Mouse (Mus musculus) limb, embryonic 14.5 days (tissue): ENCODE measurements at regions not wholly inside any gene's neighbourhood (a gene's known extent, or its start where the extent isn't known, plus 50 kb on each side); places are given as distances from the start of the nearest gene placed in this dataset.

Source experiments
- ATAC-seq: fragments of 200-750 bp; cut with Nextera tagmentation; 2 replicates; pipeline ENCODE4 v1.8.0; 2017; ENCODE audit warnings: low read depth, moderate number of reproducible peaks, moderate TSS enrichment; ENCODE audit not compliant: low FRiP score
- DNase-seq: peaks from one replicate; pipeline ENCODE4 v3.0.0-alpha.2; 2015; ENCODE audit warnings: low spot score
- H3K27ac ChIP-seq: fragments of 300-500 bp; sonication (generic); replicated peaks from 2 replicates; pipeline ENCODE4 v1.5.1; 2014; ENCODE audit warnings: low read depth, mild to moderate bottlenecking, low read length, moderate library complexity, mixed read lengths
- H3K27me3 ChIP-seq: fragments of 300-500 bp; sonication (generic); 2 replicates; pipeline ENCODE4 v1.6.1; 2014; ENCODE audit warnings: low read length, mixed read lengths; ENCODE audit not compliant: control insufficient read depth, insufficient read depth
- H3K36me3 ChIP-seq: fragments of 300-500 bp; sonication (generic); 2 replicates; pipeline ENCODE4 v1.6.1; 2014; ENCODE audit warnings: mild to moderate bottlenecking, low read length, moderate library complexity, mixed read lengths; ENCODE audit not compliant: control insufficient read depth, insufficient read depth
- H3K4me1 ChIP-seq: fragments of 300-500 bp; sonication (generic); 2 replicates; pipeline ENCODE4 v1.6.1; 2014; ENCODE audit warnings: antibody characterized with exemption, low read length, mixed read lengths; ENCODE audit not compliant: control insufficient read depth, insufficient read depth
- H3K4me2 ChIP-seq: fragments of 300-500 bp; sonication (generic); replicated peaks from 2 replicates; pipeline ENCODE4 v1.6.1; 2014; ENCODE audit warnings: low read depth, mild to moderate bottlenecking, low read length, moderate library complexity; ENCODE audit not compliant: severe bottlenecking
- H3K4me3 ChIP-seq: fragments of 300-500 bp; sonication (generic); replicated peaks from 2 replicates; pipeline ENCODE4 v1.5.1; 2014; ENCODE audit warnings: low read length
- H3K9ac ChIP-seq: fragments of 300-500 bp; sonication (generic); 2 replicates; pipeline ENCODE4 v1.6.1; 2014; ENCODE audit warnings: mild to moderate bottlenecking, low read depth, low read length, moderate library complexity; ENCODE audit not compliant: severe bottlenecking
- H3K9me3 ChIP-seq: fragments of 300-500 bp; sonication (generic); 2 replicates; pipeline ENCODE4 v1.6.1; 2016; ENCODE audit warnings: low read length; ENCODE audit not compliant: control insufficient read depth
- POLR2A ChIP-seq: fragments of 200-500 bp; IDR thresholded peaks from 2 replicates; pipeline ENCODE4 v1.8.0; 2012; ENCODE audit warnings: inconsistent platforms, mild to moderate bottlenecking, moderate library complexity, borderline replicate concordance; ENCODE audit not compliant: insufficient read depth, insufficient read length; ENCODE audit errors: extremely low read depth
- WGBS: fragments of 180-500 bp; shearing (Covaris S2); extraction: QIAGEN DNeasy Blood & Tissue Kit; methylation state at CpG from one replicate; pipeline ENCODE4 v1.1.7; 2014; 5-methylcytosine and 5-hydroxymethylcytosine counted together

DNA sequence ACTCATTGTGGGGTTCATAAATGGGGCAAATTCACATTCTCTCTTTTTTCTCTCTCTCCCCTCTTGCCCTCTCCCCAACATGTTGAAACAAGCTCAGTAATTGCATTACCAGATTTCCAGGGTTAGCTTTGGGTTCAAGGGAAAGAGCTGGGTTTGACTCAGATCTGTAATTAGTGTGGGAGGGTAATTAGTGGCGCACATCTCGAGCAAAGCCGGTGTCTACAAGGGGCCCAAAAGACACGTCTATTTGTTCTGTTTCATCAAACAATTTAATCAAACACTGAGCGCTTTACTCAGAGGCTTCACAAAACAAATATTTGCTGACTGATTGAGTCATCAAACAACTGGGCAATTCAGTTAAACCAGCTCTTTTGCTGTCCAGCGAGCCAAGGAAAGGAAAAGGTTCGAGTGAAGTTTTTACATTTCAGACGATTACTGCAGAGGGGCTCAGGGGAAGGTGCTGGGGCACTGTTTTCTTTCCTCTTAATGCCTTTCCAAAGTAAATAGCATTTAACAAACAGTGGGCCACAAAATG, 193.6 kb upstream of the Six2 start:
- Histone ChIP-seq H3K27me3 (peaks cover 5% of the 10 kb centered on the region; the same call in 1 of the 2 replicates), H3K4me2 (no peak overlapping the region), H3K27ac (no peak overlapping the region), H3K36me3 (no peaks in the 10 kb centered on the region), H3K4me3 (no peak overlapping the region), H3K9me3 (no peaks in the 10 kb centered on the region), H3K9ac (no peak overlapping the region), H3K4me1 (peaks cover 33% of the 10 kb centered on the region)
- ATAC-seq = no peak
- no peak for TF ChIP-seq POLR2A
- DNase-seq = no peak
- 32% methylated on average over 8 of the region's 8 CpGs for WGBS

DNA sequence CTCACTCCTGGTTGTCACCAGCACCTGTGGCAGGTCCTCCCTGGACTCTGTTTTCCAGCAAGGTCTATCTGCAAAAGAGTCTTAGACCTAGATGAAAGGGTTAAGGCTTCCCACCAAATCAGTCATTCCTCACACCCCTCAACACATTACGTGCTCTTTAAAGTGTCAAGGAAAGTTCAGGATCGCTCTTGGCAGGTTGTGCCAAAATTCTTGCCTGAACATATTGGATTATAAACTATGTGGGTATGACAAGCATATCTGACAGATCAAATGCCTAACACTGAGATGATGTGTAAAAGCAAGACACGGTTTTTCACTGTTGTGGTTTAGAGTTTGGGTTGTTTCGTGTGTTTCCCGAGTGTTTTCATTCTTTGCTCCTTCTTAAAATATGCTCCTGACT, 193.0 kb upstream of the Six2 start:
- Histone ChIP-seq H3K4me1 (peaks cover 32% of the 10 kb centered on the region), H3K27ac (no peak overlapping the region), H3K36me3 (no peaks in the 10 kb centered on the region), H3K4me2 (no peak overlapping the region), H3K4me3 (no peak overlapping the region), H3K9me3 (no peaks in the 10 kb centered on the region), H3K27me3 (peaks cover 5% of the 10 kb centered on the region; the same call in 1 of the 2 replicates), H3K9ac (no peak overlapping the region)
- TF ChIP-seq POLR2A = no peak
- ATAC-seq (peak; percentile 44; the same call in 1 of the 2 replicates), DNase-seq (peak; percentile 58)
- WGBS = 10% methylated on average over 5 of the region's 5 CpGs

DNA sequence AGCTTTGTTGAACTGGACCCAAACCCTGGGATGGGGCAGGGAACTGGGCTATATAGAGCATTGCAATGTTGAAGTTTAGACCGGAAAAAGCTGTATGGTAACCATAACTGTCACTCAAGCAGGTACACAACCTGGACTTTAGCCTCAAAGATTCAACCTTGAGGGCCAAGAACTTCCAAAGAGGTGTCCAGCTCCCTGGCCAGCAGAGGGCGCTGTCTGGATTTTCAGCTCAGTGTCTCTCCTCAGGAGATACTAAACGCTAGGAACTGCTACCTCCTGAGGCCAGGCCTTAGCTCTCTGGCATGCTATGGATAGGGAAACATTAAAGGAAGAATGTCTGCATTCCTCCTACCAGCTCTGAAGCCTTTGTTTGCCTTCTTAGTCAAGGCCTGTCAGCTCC, 189.4 kb upstream of the Six2 start:
- TF ChIP-seq POLR2A = no peak
- DNase-seq (no peak), ATAC-seq (no peak)
- Histone ChIP-seq H3K27me3 (0 out of 2 replicates have a peak, but pooled peaks cover 3% of the 10 kb centered on the region), H3K4me1 (peaks cover 32% of the 10 kb centered on the region), H3K9ac (no peak overlapping the region), H3K36me3 (no peaks in the 10 kb centered on the region), H3K4me2 (no peak overlapping the region), H3K4me3 (no peak overlapping the region), H3K27ac (no peak overlapping the region), H3K9me3 (no peaks in the 10 kb centered on the region)
- WGBS = 50% methylated on average over 3 of the region's 3 CpGs

DNA sequence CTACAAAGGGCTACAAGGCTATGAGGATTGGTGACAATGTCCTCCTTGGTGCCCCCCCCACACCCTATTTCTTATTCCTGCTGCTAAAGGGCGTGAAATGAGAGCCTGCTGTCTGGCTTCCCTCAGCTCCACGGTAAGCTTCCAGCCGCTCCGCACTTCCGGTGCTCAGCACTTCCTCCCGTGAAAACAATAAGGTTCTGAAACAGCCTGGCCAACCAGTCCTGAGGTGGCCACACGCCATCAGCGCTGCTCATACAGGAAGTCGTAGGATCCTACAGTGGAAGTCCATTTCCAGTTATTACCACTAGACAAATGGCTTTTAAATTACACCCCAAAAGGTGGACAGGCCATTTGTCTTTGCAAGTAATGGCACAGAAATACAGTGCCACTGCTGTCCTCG, 188.8 kb upstream of the Six2 start:
- Histone ChIP-seq H3K4me1 (peaks cover 26% of the 10 kb centered on the region), H3K9ac (no peak overlapping the region), H3K27me3 (0 out of 2 replicates have a peak, but pooled peaks cover 3% of the 10 kb centered on the region), H3K9me3 (no peaks in the 10 kb centered on the region), H3K36me3 (no peaks in the 10 kb centered on the region), H3K27ac (no peak overlapping the region), H3K4me2 (0 out of 2 replicates have a peak overlapping the region, but pooled peaks have one; percentile 2), H3K4me3 (no peak overlapping the region)
- no peak for DNase-seq
- no peak for ATAC-seq
- TF ChIP-seq POLR2A = no peak
- WGBS = 36% methylated on average over 10 of the region's 10 CpGs

DNA sequence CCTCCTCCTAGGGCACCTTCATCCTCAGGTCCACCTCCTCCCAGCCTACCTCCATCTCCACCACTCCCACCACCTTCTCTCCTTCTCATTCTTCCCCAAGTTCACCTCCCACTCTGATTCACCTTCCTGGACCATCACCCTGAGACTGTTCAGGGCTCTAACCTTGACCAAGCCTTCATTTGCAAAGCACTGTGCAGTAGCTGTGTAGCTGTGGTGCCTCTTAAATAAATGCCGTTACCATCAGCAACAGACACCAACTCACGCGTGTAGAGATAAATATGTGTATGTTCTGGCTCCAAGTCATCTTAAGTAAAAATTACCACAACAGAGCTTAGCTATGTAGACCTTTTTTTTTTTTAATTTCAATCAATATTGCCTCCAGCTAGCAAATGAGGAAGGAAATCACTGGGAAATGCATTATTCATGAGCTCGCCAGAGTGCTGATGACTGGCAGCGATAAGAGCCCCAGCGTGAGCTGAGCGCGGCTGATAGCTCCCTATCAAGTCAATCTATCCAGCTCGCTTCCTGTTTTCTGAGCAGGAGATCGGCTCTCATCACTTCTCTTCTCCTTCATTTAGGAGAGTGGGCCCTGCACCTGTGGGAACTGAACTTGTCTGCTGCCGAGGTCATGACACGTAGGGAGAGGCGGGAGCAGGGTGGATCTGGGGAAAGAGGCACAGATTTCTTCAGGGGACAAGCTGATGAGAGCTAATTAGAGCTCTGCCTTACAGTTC, 185.9 kb upstream of the Six2 start:
- H3K9ac ChIP-seq = no peak overlapping the region
- no peaks in the 10 kb centered on the region for H3K36me3 ChIP-seq
- DNase-seq (no peak), ATAC-seq (no peak)
- no peak overlapping the region for H3K27ac ChIP-seq
- no peaks in the 10 kb centered on the region for H3K9me3 ChIP-seq
- H3K4me2 ChIP-seq = no peak overlapping the region
- H3K4me3 ChIP-seq = no peak overlapping the region
- H3K27me3 ChIP-seq = 0 out of 2 replicates have a peak, but pooled peaks cover 3% of the 10 kb centered on the region
- 31% methylated on average over 13 of the region's 13 CpGs for WGBS
- peaks cover 35% of the 10 kb centered on the region for H3K4me1 ChIP-seq
- TF ChIP-seq POLR2A = no peak
